Mouse (Mus musculus): ENCODE measurements around the gene Gm6169.

DNA sequence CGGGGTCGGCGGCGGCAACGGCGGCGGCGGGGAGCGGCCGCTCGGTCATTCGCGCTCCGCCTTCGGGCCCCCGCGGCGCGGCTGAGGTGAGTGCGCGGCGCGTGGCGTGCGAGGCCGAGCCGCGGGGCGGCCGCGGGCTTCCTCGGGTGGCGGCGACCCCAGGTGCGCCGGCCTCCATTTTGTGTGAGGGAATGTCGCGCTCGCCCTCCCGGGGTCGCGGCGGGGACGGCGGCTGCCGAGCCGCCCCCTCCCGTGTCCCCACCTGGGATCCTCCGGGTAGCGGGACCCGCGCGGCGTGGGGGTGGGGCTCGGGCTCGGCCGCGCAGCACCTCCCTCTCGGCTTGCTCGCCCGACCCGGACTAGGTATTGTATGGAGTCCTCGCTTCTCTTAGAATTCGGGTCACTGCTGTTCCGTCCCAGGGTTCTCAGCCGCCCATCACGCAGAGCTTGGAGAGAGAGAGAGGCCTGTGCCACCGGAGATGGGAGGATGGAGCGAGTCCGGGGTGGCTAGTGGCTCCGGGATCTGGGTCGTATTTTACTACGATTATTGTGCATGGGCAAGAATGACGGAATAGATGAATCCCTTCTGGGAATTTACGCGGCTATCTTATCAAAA lies 27.3 kb downstream of the Gm6169 start:
- TF ChIP-seq CTCF (IDR thresholded peaks at IDR 0.05; ENCODE audit: low read depth) (no peak), EP300 (IDR thresholded peaks at IDR 0.05; ENCODE audit: low read depth) (no peak)

All from liver, postnatal 0 days (tissue).